Mouse (Mus musculus) ES-E14 (cell line): ENCODE data around the gene Tnrc6c. TPM values are rescaled to one million over a fixed set of nuclear protein-coding genes. Genes with fewer than 3 reads are reported as not detected.
A peak's percentile ranks its signal among the peaks of the same experiment; 100 is the strongest.

Experiments
- DNase-seq: peaks from one replicate; pipeline ENCODE4 v3.0.0-alpha.2; 2013; ENCODE audit warnings: low read depth, low spot score
- H3K27ac ChIP-seq: 2 replicates; pipeline ENCODE4 v1.5.1; 2012; ENCODE audit warnings: low read depth, mild to moderate bottlenecking, low read length, moderate library complexity, mixed read lengths; ENCODE audit not compliant: poor library complexity, insufficient read depth, severe bottlenecking
- H3K36me3 ChIP-seq: 2 replicates; pipeline ENCODE4 v1.6.1; 2012; ENCODE audit warnings: mild to moderate bottlenecking, low read length, moderate library complexity, mixed read lengths; ENCODE audit not compliant: control insufficient read depth, poor library complexity, insufficient read depth, severe bottlenecking
- H3K4me1 ChIP-seq, 2 experiments: fragments of 150-350 bp in 1 of 2; sonication (generic) in 1 of 2; 2 replicates each; pipeline ENCODE4 v1.6.1; 2012; ENCODE audit warnings: low read length in 2 of 2, mild to moderate bottlenecking in 1 of 2, mixed read lengths in 1 of 2; ENCODE audit not compliant: control insufficient read depth in 2 of 2, insufficient read depth in 2 of 2, poor library complexity in 1 of 2
- H3K4me3 ChIP-seq, 2 experiments: fragments of 150-350 bp in 1 of 2; sonication (generic) in 1 of 2; 2 replicates each; pipeline ENCODE4 v1.5.1; 2012; ENCODE audit warnings: low read length in 2 of 2, low read depth in 1 of 2, mild to moderate bottlenecking in 1 of 2, mixed read lengths in 1 of 2; ENCODE audit not compliant: insufficient read depth in 1 of 2, poor library complexity in 1 of 2, severe bottlenecking in 1 of 2
- H3K9ac ChIP-seq: 2 replicates; pipeline ENCODE4 v1.6.1; 2012; ENCODE audit warnings: low read depth, mild to moderate bottlenecking, low read length, mixed read lengths; ENCODE audit not compliant: poor library complexity, insufficient read depth, severe bottlenecking
- H3K9me3 ChIP-seq: fragments of 150-350 bp; sonication (generic); 2 replicates; pipeline ENCODE4 v1.6.1; 2012; ENCODE audit warnings: low read depth, mild to moderate bottlenecking, low read length; ENCODE audit not compliant: control insufficient read depth, insufficient read depth
- CHD2 ChIP-seq: IDR thresholded peaks from 2 replicates; pipeline ENCODE4 v1.6.1; 2014; ENCODE audit warnings: mild to moderate bottlenecking, low read depth, low read length, inconsistent platforms
- HCFC1 ChIP-seq: IDR thresholded peaks from 2 replicates; pipeline ENCODE4 v1.6.1; 2012; ENCODE audit warnings: low read length, inconsistent platforms, borderline replicate concordance; ENCODE audit not compliant: insufficient read depth
- MAFK ChIP-seq: IDR thresholded peaks from 2 replicates; pipeline ENCODE4 v1.6.1; 2014; ENCODE audit warnings: mild to moderate bottlenecking, low read depth, low read length, inconsistent platforms; ENCODE audit not compliant: insufficient read depth
- ZC3H11A ChIP-seq: IDR thresholded peaks from 2 replicates; pipeline ENCODE4 v1.6.1; 2012; ENCODE audit warnings: low read depth, mild to moderate bottlenecking, inconsistent platforms, low read length, borderline replicate concordance
- ZNF384 ChIP-seq: IDR thresholded peaks from 2 replicates; pipeline ENCODE4 v1.6.1; 2012; ENCODE audit warnings: low read depth, low read length, inconsistent platforms
- in situ Hi-C, 2 experiments: fragments of 600-800 bp; cut with MboI; formaldehyde crosslinking; loops; one replicate each; pipeline ENCODE4 v1.15.1; 2025; ENCODE audit warnings: low sequenced_read_pairs in 2 of 2, inconsistent platforms in 1 of 2; ENCODE audit not compliant: unreplicated experiment in 2 of 2
- total RNA-seq: library from RNA; depleted of rRNA; stranded (reverse); fragments of 300-350 nt; gene quantifications from 2 replicates; pipeline ENCODE4 v1.2.3, GENCODE M21; 2012

Tnrc6c gene
- total RNA-seq, 1 experiment = 21.5 TPM

GRCm38 (mm10) chr11:117626557-117626956 lies 27.5 kb upstream of the Tnrc6c start:
- Histone ChIP-seq H3K4me3 (peak overlapping the region in 1 of 2 experiments; percentile 32; a peak in 1 of 4 replicates), H3K9me3 (no peaks in the 10 kb centered on the region), H3K36me3 (no peaks in the 10 kb centered on the region), H3K4me1 (peaks cover 3 to 24% of the 10 kb centered on the region in 2 experiments; a peak in 2 of 4 replicates), H3K27ac (peak overlapping the region; percentile 55), H3K9ac (no peak overlapping the region; the same call in 1 of the 2 replicates)
- DNase-seq = no peak
- in situ Hi-C loops = no loop called here
- TF ChIP-seq ZNF384 (no peak), MAFK (no peak), CHD2 (no peak), ZC3H11A (no peak), HCFC1 (no peak)

- TF ChIP-seq CHD2 (no peak), ZNF384 (no peak), ZC3H11A (no peak), HCFC1 (no peak), MAFK (no peak)
Measured at GRCm38 (mm10) chr11:117627060-117627562, 27.0 kb upstream of the Tnrc6c start.

GRCm38 (mm10) chr11:117627746-117628311 lies 26.3 kb upstream of the Tnrc6c start:
- TF ChIP-seq HCFC1 (no peak), ZNF384 (no peak), MAFK (no peak), ZC3H11A (no peak), CHD2 (no peak)
- peaks cover 3 to 28% of the 10 kb centered on the region in 2 experiments; a peak in 3 of 4 replicates for H3K4me1 ChIP-seq
- DNase-seq = no peak
- H3K36me3 ChIP-seq = no peaks in the 10 kb centered on the region
- H3K4me3 ChIP-seq = peak overlapping the region; percentile 11 to 33; a peak in 2 of 4 replicates
- in situ Hi-C loops = no loop called here
- H3K9me3 ChIP-seq = no peaks in the 10 kb centered on the region
- H3K9ac ChIP-seq = no peak overlapping the region; the same call in 1 of the 2 replicates
- peak overlapping the region; percentile 54 for H3K27ac ChIP-seq

More at GRCm38 (mm10) chr11:117627060-117627562, 27.0 kb upstream of the Tnrc6c start:
- in situ Hi-C loops = no loop called here
- Histone ChIP-seq H3K9me3 (no peaks in the 10 kb centered on the region), H3K4me1 (peaks cover 3 to 28% of the 10 kb centered on the region in 2 experiments; a peak in 2 of 4 replicates), H3K4me3 (peak overlapping the region in 1 of 2 experiments; percentile 38; a peak in 1 of 4 replicates), H3K36me3 (no peaks in the 10 kb centered on the region), H3K9ac (no peak overlapping the region; the same call in 1 of the 2 replicates), H3K27ac (peak overlapping the region; percentile 55)
- DNase-seq = no peak

GRCm38 (mm10) chr11:117628312-117628779 lies 25.7 kb upstream of the Tnrc6c start:
- peak overlapping the region; percentile 2; the same call in 1 of the 2 replicates for H3K9ac ChIP-seq
- TF ChIP-seq ZC3H11A = no peak
- TF ChIP-seq CHD2 = no peak
- no peak for TF ChIP-seq MAFK
- no peak for TF ChIP-seq ZNF384
- no peak for TF ChIP-seq HCFC1

More at GRCm38 (mm10) chr11:117628312-117628779, 25.7 kb upstream of the Tnrc6c start:
- H3K9me3 ChIP-seq = no peaks in the 10 kb centered on the region
- no peak for DNase-seq
- H3K27ac ChIP-seq = peak overlapping the region; percentile 54
- in situ Hi-C loops = no loop called here
- H3K4me3 ChIP-seq = peak overlapping the region; percentile 11 to 33; a peak in 2 of 4 replicates
- H3K4me1 ChIP-seq = peaks cover 3 to 31% of the 10 kb centered on the region in 2 experiments; a peak in 3 of 4 replicates
- no peaks in the 10 kb centered on the region for H3K36me3 ChIP-seq
